Mouse (Mus musculus) E14TG2a.4 (cell line): Measurements from ENCODE around the gene Tmem248.

Experiments used
- H3K27me3 ChIP-seq: 2 replicates; pipeline ENCODE4 v1.6.1; 2014; ENCODE audit warnings: low read length, control low read depth; ENCODE audit not compliant: insufficient read depth
- H3K36me3 ChIP-seq: 2 replicates; pipeline ENCODE4 v1.6.1; 2014; ENCODE audit warnings: low read length, control low read depth; ENCODE audit not compliant: insufficient read depth
- H3K4me1 ChIP-seq: replicated peaks from 2 replicates; pipeline ENCODE4 v1.6.1; 2014; ENCODE audit warnings: low read depth, low read length, control low read depth
- H3K4me3 ChIP-seq: replicated peaks from 2 replicates; pipeline ENCODE4 v1.5.1; 2014; ENCODE audit warnings: mild to moderate bottlenecking, low read length
- H3K9me3 ChIP-seq: 2 replicates; pipeline ENCODE4 v1.6.1; 2014; ENCODE audit warnings: low read length, control low read depth
- CTCF ChIP-seq: conservative IDR thresholded peaks from 2 replicates; pipeline ENCODE4 v1.5.1; 2014; ENCODE audit warnings: low read length
- NANOG ChIP-seq: IDR thresholded peaks from 2 replicates; pipeline ENCODE4 v1.6.1; 2014; ENCODE audit warnings: borderline replicate concordance, low read length, mixed read lengths
- POU5F1 ChIP-seq: IDR thresholded peaks from 2 replicates; pipeline ENCODE4 v1.6.1; 2014; ENCODE audit warnings: low read length, borderline replicate concordance

Gene Tmem248

GRCm38 (mm10) chr5:130212956-130213355 is 3.9 kb upstream of the Tmem248 start:
- peaks cover 40% of the 10 kb centered on the region for H3K4me1 ChIP-seq
- no peaks in the 10 kb centered on the region for H3K9me3 ChIP-seq
- no peak for TF ChIP-seq POU5F1
- no peak for TF ChIP-seq NANOG
- no peak for TF ChIP-seq CTCF
- H3K36me3 ChIP-seq, result peaks cover 66% of the 10 kb centered on the region
- no peaks in the 10 kb centered on the region for H3K27me3 ChIP-seq
- H3K4me3 ChIP-seq, result no peak overlapping the region

GRCm38 (mm10) chr5:130217406-130217805 is 525 bp downstream of the Tmem248 start:
- no peak overlapping the region for H3K4me3 ChIP-seq
- TF ChIP-seq NANOG (no peak), POU5F1 (no peak), CTCF (no peak)
- no peaks in the 10 kb centered on the region for H3K27me3 ChIP-seq
- peaks cover 25% of the 10 kb centered on the region for H3K36me3 ChIP-seq
- peaks cover 53% of the 10 kb centered on the region for H3K4me1 ChIP-seq
- H3K9me3 ChIP-seq, result no peaks in the 10 kb centered on the region

- TF ChIP-seq CTCF, result no peak
- TF ChIP-seq NANOG, result no peak
- TF ChIP-seq POU5F1, result no peak
- Histone ChIP-seq H3K4me1 (peaks cover 51% of the 10 kb centered on the region), H3K36me3 (peaks cover 16% of the 10 kb centered on the region), H3K27me3 (no peaks in the 10 kb centered on the region), H3K9me3 (no peaks in the 10 kb centered on the region), H3K4me3 (0 out of 2 replicates have a peak overlapping the region, but pooled peaks have one; percentile 10)
Observed at GRCm38 (mm10) chr5:130218336-130218735, 1.5 kb downstream of the Tmem248 start.

GRCm38 (mm10) chr5:130221316-130221715 is 4.4 kb downstream of the Tmem248 start:
- Histone ChIP-seq H3K36me3 (peaks cover 25% of the 10 kb centered on the region), H3K4me1 (peaks cover 77% of the 10 kb centered on the region), H3K27me3 (no peaks in the 10 kb centered on the region), H3K9me3 (no peaks in the 10 kb centered on the region), H3K4me3 (peak overlapping the region; percentile 99)
- TF ChIP-seq POU5F1, result no peak
- no peak for TF ChIP-seq NANOG
- TF ChIP-seq CTCF, result no peak

GRCm38 (mm10) chr5:130221760-130222145 is 4.9 kb downstream of the Tmem248 start:
- peaks cover 29% of the 10 kb centered on the region for H3K36me3 ChIP-seq
- H3K4me1 ChIP-seq, result peaks cover 79% of the 10 kb centered on the region
- no peak for TF ChIP-seq CTCF
- no peak for TF ChIP-seq NANOG
- no peak for TF ChIP-seq POU5F1
- peak overlapping the region; percentile 99 for H3K4me3 ChIP-seq
- no peaks in the 10 kb centered on the region for H3K9me3 ChIP-seq
- H3K27me3 ChIP-seq, result no peaks in the 10 kb centered on the region

- no peaks in the 10 kb centered on the region for H3K27me3 ChIP-seq
- H3K4me1 ChIP-seq, result peaks cover 79% of the 10 kb centered on the region
- TF ChIP-seq NANOG, result no peak
- no peak for TF ChIP-seq POU5F1
- TF ChIP-seq CTCF, result peak; percentile 70
- peaks cover 34% of the 10 kb centered on the region for H3K36me3 ChIP-seq
- H3K4me3 ChIP-seq, result peak overlapping the region; percentile 99
- no peaks in the 10 kb centered on the region for H3K9me3 ChIP-seq
Observed at GRCm38 (mm10) chr5:130222146-130223004, 5.5 kb downstream of the Tmem248 start.

- H3K4me1 ChIP-seq, result peaks cover 65% of the 10 kb centered on the region
- TF ChIP-seq POU5F1 (no peak), CTCF (no peak), NANOG (no peak)
Observed at GRCm38 (mm10) chr5:130226790-130227189, 9.9 kb downstream of the Tmem248 start.

GRCm38 (mm10) chr5:130228120-130228519 is 11.2 kb downstream of the Tmem248 start:
- Histone ChIP-seq H3K4me3 (no peak overlapping the region), H3K27me3 (no peaks in the 10 kb centered on the region), H3K4me1 (peaks cover 65% of the 10 kb centered on the region), H3K36me3 (peaks cover 87% of the 10 kb centered on the region), H3K9me3 (no peaks in the 10 kb centered on the region)
- TF ChIP-seq POU5F1 (no peak), CTCF (no peak), NANOG (no peak)

More at GRCm38 (mm10) chr5:130226790-130227189, 9.9 kb downstream of the Tmem248 start:
- peaks cover 74% of the 10 kb centered on the region for H3K36me3 ChIP-seq
- no peaks in the 10 kb centered on the region for H3K9me3 ChIP-seq
- H3K27me3 ChIP-seq, result no peaks in the 10 kb centered on the region
- H3K4me3 ChIP-seq, result no peak overlapping the region

GRCm38 (mm10) chr5:130236302-130236701 is 19.4 kb downstream of the Tmem248 start:
- H3K9me3 ChIP-seq, result no peaks in the 10 kb centered on the region
- no peaks in the 10 kb centered on the region for H3K27me3 ChIP-seq
- no peak overlapping the region for H3K4me3 ChIP-seq
- TF ChIP-seq POU5F1, result no peak
- no peak for TF ChIP-seq NANOG
- H3K4me1 ChIP-seq, result peaks cover 14% of the 10 kb centered on the region; the same call in 1 of the 2 replicates
- peaks cover 98% of the 10 kb centered on the region for H3K36me3 ChIP-seq
